Mouse (Mus musculus) forebrain, embryonic 15.5 days (tissue): ENCODE results near the gene Ptpa. TPM values are rescaled to one million over a fixed set of nuclear protein-coding genes. Genes with fewer than 3 reads are reported as not detected.

Experiments
- ATAC-seq: fragments of 200-750 bp; cut with Nextera tagmentation; replicated peaks from 2 replicates; pipeline ENCODE4 v1.8.0; 2017; ENCODE audit warnings: mild to moderate bottlenecking, moderate TSS enrichment, moderate library complexity
- H3K27ac ChIP-seq: fragments of 300-500 bp; sonication (generic); replicated peaks from 2 replicates; pipeline ENCODE4 v1.5.1; 2015; ENCODE audit warnings: mild to moderate bottlenecking, inconsistent platforms
- H3K27me3 ChIP-seq: fragments of 300-500 bp; sonication (generic); 2 replicates; pipeline ENCODE4 v1.6.1; 2015; ENCODE audit warnings: inconsistent platforms
- H3K36me3 ChIP-seq: fragments of 300-500 bp; sonication (generic); 2 replicates; pipeline ENCODE4 v1.6.1; 2015; ENCODE audit warnings: mild to moderate bottlenecking, inconsistent platforms
- H3K4me1 ChIP-seq: fragments of 300-500 bp; sonication (generic); 2 replicates; pipeline ENCODE4 v1.6.1; 2015; ENCODE audit warnings: inconsistent platforms
- H3K4me2 ChIP-seq: fragments of 300-500 bp; sonication (generic); replicated peaks from 2 replicates; pipeline ENCODE4 v1.6.1; 2015; ENCODE audit warnings: mild to moderate bottlenecking, inconsistent platforms
- H3K4me3 ChIP-seq: fragments of 300-500 bp; sonication (generic); 2 replicates; pipeline ENCODE4 v1.5.1; 2015; ENCODE audit warnings: mild to moderate bottlenecking, inconsistent platforms
- H3K9ac ChIP-seq: fragments of 300-500 bp; sonication (generic); replicated peaks from 2 replicates; pipeline ENCODE4 v1.6.1; 2015; ENCODE audit warnings: mild to moderate bottlenecking, inconsistent platforms
- H3K9me3 ChIP-seq: fragments of 300-500 bp; sonication (generic); 2 replicates; pipeline ENCODE4 v1.6.1; 2016; ENCODE audit warnings: inconsistent platforms
- WGBS: fragments of 180-500 bp; shearing (Covaris S2); methylation state at CpG from one replicate; pipeline ENCODE4 v1.1.7; 2015; ENCODE audit warnings: mixed read lengths; 5-methylcytosine and 5-hydroxymethylcytosine counted together
- microRNA-seq: library from miRNA; unstranded; fragments of <30 nt; microRNA quantifications from one replicate; pipeline ENCODE4, GENCODE M21; 2016
- polyA plus RNA-seq: library from polyadenylated mRNA; unstranded; fragments of >200 nt; fragmentation: Nextera tagmentation; extraction: Ambion mirVana; gene quantifications from 2 replicates; pipeline ENCODE4 v1.2.1, GENCODE M21; 2015

Gene Ptpa
- polyA plus RNA-seq, 1 experiment from 2014 or later: 152 TPM

- H3K9me3 ChIP-seq: no peaks in the 10 kb centered on the region
- ATAC-seq: peak; percentile 96
Measured at GRCm38 (mm10) chr2:30495909-30496861, 80.3 kb downstream of the Ptpa start.

More at GRCm38 (mm10) chr2:30495909-30496861, 80.3 kb downstream of the Ptpa start:
- H3K4me1 ChIP-seq: peaks cover 5% of the 10 kb centered on the region
- 27% methylated on average over 22 of the region's 22 CpGs for WGBS
- no peaks in the 10 kb centered on the region for H3K27me3 ChIP-seq
- peak overlapping the region; percentile 33 for H3K4me3 ChIP-seq
- peak overlapping the region; percentile 51 for H3K4me2 ChIP-seq
- peak overlapping the region; percentile 25; the same call in 1 of the 2 replicates for H3K9ac ChIP-seq
- no peaks in the 10 kb centered on the region for H3K36me3 ChIP-seq
- no peak overlapping the region for H3K27ac ChIP-seq

Small RNAs within 50 kb of the gene (microRNA-seq; reads per million reads assigned to microRNA genes)
- not detected for gene Gm47292

Other genes starting within 250 kb of the Ptpa start
- 13.6 and 14.7 TPM in 2 replicates for gene Endog, start 244.5 kb upstream of the Ptpa start, polyA plus RNA-seq
- 62.4 and 63.3 TPM in 2 replicates for gene Spout1, start 237.6 kb upstream of the Ptpa start, polyA plus RNA-seq
- 14.3 and 15.7 TPM in 2 replicates for gene Kyat1, start 210.2 kb upstream of the Ptpa start, polyA plus RNA-seq
- 57.6 and 58.2 TPM in 2 replicates for gene Lrrc8a, start 178.3 kb upstream of the Ptpa start, polyA plus RNA-seq
- 0.64 and 0.70 TPM in 2 replicates for gene Gm28035, start 175.5 kb upstream of the Ptpa start, polyA plus RNA-seq
- 7.9 and 8.5 TPM in 2 replicates for gene Phyhd1, start 149.8 kb upstream of the Ptpa start, polyA plus RNA-seq
- not detected in 2 replicates for gene Gm28038, start 135.0 kb upstream of the Ptpa start, polyA plus RNA-seq
- 31.4 and 34.1 TPM in 2 replicates for gene Dolk, start 129.7 kb upstream of the Ptpa start, polyA plus RNA-seq
- 22.0 and 23.5 TPM in 2 replicates for gene Nup188, start 129.6 kb upstream of the Ptpa start, polyA plus RNA-seq
- gene Sh3glb2, start 56.7 kb upstream of the Ptpa start, polyA plus RNA-seq: 160 and 165 TPM in 2 replicates
- gene Miga2, start 51.8 kb upstream of the Ptpa start, polyA plus RNA-seq: 27.2 and 27.6 TPM in 2 replicates
- 60.0 and 60.3 TPM in 2 replicates for gene Dolpp1, start 23.8 kb upstream of the Ptpa start, polyA plus RNA-seq
- gene Crat, start 226 bp upstream of the Ptpa start, polyA plus RNA-seq: 20.5 and 22.6 TPM in 2 replicates
- gene Ier5l, start 58.2 kb downstream of the Ptpa start, polyA plus RNA-seq: 2.0 and 2.5 TPM in 2 replicates
- gene Cstad, start 179.0 kb downstream of the Ptpa start, polyA plus RNA-seq: 0.63 and 1.4 TPM in 2 replicates